Mouse (Mus musculus) c-Kit-negative CD71-positive TER-119-positive erythroid progenitor cells, embryonic 14.5 days (primary cell): Measurements from ENCODE around the gene Armc9.
A peak's percentile ranks its signal among the peaks of the same experiment; 100 is the strongest.

Experiments used
- DNase-seq: peaks from one replicate; pipeline ENCODE4 v3.0.0-alpha.2; 2013; ENCODE audit warnings: low read depth, low spot score

Gene Armc9

GRCm38 (mm10) chr1:86310536-86311310 is 156.1 kb downstream of the Armc9 start:
- DNase-seq: no peak

- DNase-seq: no peak
Measured at GRCm38 (mm10) chr1:86311467-86312005, 157.0 kb downstream of the Armc9 start.

DNA sequence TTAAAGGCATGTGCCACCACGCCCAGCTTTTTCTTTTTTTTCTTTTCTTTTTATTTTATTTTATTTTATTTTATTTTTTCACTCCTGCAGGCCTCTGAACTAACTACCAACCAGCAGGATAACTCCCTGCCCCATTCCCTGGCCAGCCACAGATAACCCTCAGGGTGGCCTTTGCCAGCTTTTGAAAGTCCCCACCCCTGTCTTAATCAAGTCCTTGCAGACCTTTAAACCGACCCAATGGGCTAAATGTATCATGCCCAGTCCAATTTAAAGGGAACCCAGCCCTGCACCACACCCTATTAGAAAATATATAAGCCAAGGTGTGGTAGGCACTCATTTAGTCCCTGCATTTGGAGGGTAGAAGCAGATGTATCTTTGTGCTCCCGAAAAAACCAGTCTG is 157.7 kb downstream of the Armc9 start:
- peak; percentile 48 for DNase-seq

GRCm38 (mm10) chr1:86313096-86313771 is 158.7 kb downstream of the Armc9 start:
- DNase-seq: no peak

DNA sequence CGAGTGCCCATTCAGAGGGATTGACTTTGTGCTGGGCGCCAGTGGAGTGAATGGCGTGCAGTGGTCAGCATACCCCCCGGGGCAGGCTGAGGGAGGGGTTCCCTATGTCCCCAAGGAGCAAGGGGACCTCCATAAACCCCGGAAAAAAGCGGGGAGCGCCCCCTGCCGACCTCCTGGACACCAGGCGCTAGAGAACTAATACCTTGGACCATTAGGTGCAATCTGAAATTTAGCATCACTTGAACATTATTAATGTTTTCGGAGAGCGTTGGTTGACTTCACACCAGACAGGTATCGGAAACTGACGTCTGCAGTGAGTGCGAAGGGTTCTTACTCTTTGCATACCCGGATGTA is 159.2 kb downstream of the Armc9 start:
- DNase-seq: no peak

- DNase-seq: no peak
Measured at GRCm38 (mm10) chr1:86320822-86321413, 166.3 kb downstream of the Armc9 start.
